ENCODE assay signal across 8 mouse cellular contexts in the genomic region with DNA sequence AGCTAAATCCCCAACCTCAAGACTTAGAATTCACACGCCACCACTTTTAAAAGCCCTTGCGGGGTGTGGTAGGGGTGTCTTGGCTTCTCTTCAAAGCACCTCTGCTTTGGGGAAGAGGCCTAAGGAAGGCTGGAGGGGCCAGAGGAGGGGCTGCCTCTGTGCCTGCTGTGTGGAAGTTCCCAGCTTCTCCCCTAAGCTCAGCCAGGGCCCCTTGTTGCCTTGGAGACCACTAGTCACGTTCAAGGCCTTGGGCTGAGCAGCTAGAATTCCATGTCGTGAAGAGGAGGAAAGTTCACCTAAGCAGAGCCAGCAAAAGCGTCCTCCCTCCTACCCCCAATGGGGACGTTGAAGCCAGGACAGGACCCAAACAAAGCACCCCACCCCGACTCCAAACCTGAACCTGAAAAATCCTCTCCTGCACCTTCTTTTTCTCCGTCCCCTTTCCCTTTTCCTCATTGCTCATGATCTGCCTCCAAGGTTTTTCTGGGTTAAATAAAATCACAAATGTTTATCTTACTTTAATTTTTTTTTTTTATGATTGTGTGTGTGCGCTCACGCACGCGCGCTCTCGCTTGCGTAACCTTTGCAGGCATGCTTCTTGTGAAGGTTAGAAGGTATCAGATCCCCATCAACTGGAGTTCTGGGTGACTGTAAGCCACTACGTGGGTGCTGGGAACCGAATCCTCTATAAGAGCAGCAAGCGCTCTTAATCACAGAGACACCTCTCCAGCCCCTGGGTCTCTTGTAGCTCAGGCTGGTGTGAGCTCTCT. TPM values are rescaled to one million over a fixed set of nuclear protein-coding genes. Genes with fewer than 3 reads are reported as not detected.
DNase-seq lines count a peak whose midpoint lies in the region; ATAC-seq and TF ChIP-seq lines count a peak whose summit lies in the region.

No protein-coding gene starts in this region.

- no peaks in the 10 kb centered on the region for H3K27me3 ChIP-seq in heart, embryonic 11.5 days (ENCODE audit: control insufficient read depth, insufficient read depth, low read length)
- peaks cover 3% of the 10 kb centered on the region; the same call in 1 of the 2 replicates for H3K27me3 ChIP-seq in hindbrain, embryonic 14.5 days (ENCODE audit: control insufficient read depth, insufficient read depth, low read length)
- no peaks in the 10 kb centered on the region for H3K27me3 ChIP-seq in midbrain, postnatal 0 days (ENCODE audit: insufficient read depth, low read length)

- TF ChIP-seq POLR2A in brain, embryonic 14.5 days (IDR thresholded peaks at IDR 0.05; ENCODE audit: borderline replicate concordance, extremely low read depth, insufficient read depth, insufficient read length, poor library complexity, severe bottlenecking), result no peak

- H3K9me3 ChIP-seq in heart, embryonic 11.5 days (replicated peaks; ENCODE audit: control insufficient read depth, low read length), result no peaks in the 10 kb centered on the region
- H3K9me3 ChIP-seq in hindbrain, embryonic 14.5 days (ENCODE audit: control insufficient read depth, low read length), result no peaks in the 10 kb centered on the region
- no peaks in the 10 kb centered on the region for H3K9me3 ChIP-seq in midbrain, postnatal 0 days (ENCODE audit: low read length)

- H3K4me1 ChIP-seq in heart, embryonic 11.5 days (ENCODE audit: control insufficient read depth, insufficient read depth, low read length), result peaks cover 39% of the 10 kb centered on the region
- peaks cover 53% of the 10 kb centered on the region for H3K4me1 ChIP-seq in hindbrain, embryonic 14.5 days (replicated peaks; ENCODE audit: control insufficient read depth, insufficient read depth, low read length)
- H3K4me1 ChIP-seq in midbrain, postnatal 0 days (ENCODE audit: insufficient read depth, low read length), result peaks cover 19% of the 10 kb centered on the region

- peak; percentile 40; the same call in 1 of the 2 replicates for ATAC-seq in heart, embryonic 11.5 days (replicated peaks; ENCODE audit: insufficient number of reproducible peaks, low FRiP score, low TSS enrichment)
- peak; percentile 58; the same call in 1 of the 2 replicates for ATAC-seq in hindbrain, embryonic 14.5 days (ENCODE audit: low FRiP score)
- 0 out of 2 replicates have a peak, but pooled peaks have one; percentile 44 for ATAC-seq in midbrain, postnatal 0 days (ENCODE audit: low FRiP score)
- ATAC-seq in inflammation-experienced regulatory T-cells, adult 6 months, result no peak

- H3K4me3 ChIP-seq in heart, embryonic 11.5 days (ENCODE audit: low read depth, low read length), result no peak overlapping the region
- no peak overlapping the region for H3K4me3 ChIP-seq in hindbrain, embryonic 14.5 days (replicated peaks; ENCODE audit: low read length)
- no peak overlapping the region for H3K4me3 ChIP-seq in midbrain, postnatal 0 days (ENCODE audit: low read depth, low read length)
- H3K4me3 ChIP-seq in layer of hippocampus, adult 2 months, result no peak overlapping the region

- TF ChIP-seq CTCF in brain, embryonic 14.5 days (IDR thresholded peaks at IDR 0.05; ENCODE audit: borderline replicate concordance, extremely low read depth, insufficient read depth, insufficient read length), result no peak
- no peak for TF ChIP-seq CTCF in midbrain, postnatal 0 days (IDR thresholded peaks at IDR 0.05)
- no peak for TF ChIP-seq CTCF in layer of hippocampus, adult 2 months (conservative IDR thresholded peaks at IDR 0.05)

- WGBS in heart, embryonic 11.5 days (ENCODE audit: insufficient replicate concordance), result 61% methylated on average over 18 of the region's 18 CpGs
- 55% methylated on average over 18 of the region's 18 CpGs for WGBS in hindbrain, embryonic 14.5 days
- 50% methylated on average over 18 of the region's 18 CpGs for WGBS in midbrain, postnatal 0 days

- H3K9ac ChIP-seq in heart, embryonic 11.5 days (ENCODE audit: low read depth, low read length), result peak overlapping the region; percentile 62
- H3K9ac ChIP-seq in hindbrain, embryonic 14.5 days, result no peak overlapping the region
- 0 out of 2 replicates have a peak overlapping the region, but pooled peaks have one; percentile 29 for H3K9ac ChIP-seq in midbrain, postnatal 0 days (replicated peaks; ENCODE audit: low read length, poor library complexity, severe bottlenecking)

- peak overlapping the region; percentile 91 for H3K27ac ChIP-seq in heart, embryonic 11.5 days (ENCODE audit: low read depth, low read length)
- peak overlapping the region; percentile 72 for H3K27ac ChIP-seq in hindbrain, embryonic 14.5 days
- H3K27ac ChIP-seq in midbrain, postnatal 0 days (ENCODE audit: low read depth, low read length), result peak overlapping the region; percentile 63
- no peak overlapping the region for H3K27ac ChIP-seq in layer of hippocampus, adult 2 months

- intact Hi-C loops in heart, postnatal 25 days (cut with DNase I), result no loop called here

- H3K4me2 ChIP-seq in heart, embryonic 11.5 days, result peak overlapping the region; percentile 47
- no peak overlapping the region; the same call in 1 of the 2 replicates for H3K4me2 ChIP-seq in hindbrain, embryonic 14.5 days (replicated peaks)
- peak overlapping the region; percentile 15; the same call in 1 of the 2 replicates for H3K4me2 ChIP-seq in midbrain, postnatal 0 days (ENCODE audit: low read depth, low read length, poor library complexity, severe bottlenecking)

- 0 out of 2 replicates have a peak, but pooled peaks cover 4% of the 10 kb centered on the region for H3K36me3 ChIP-seq in heart, embryonic 11.5 days (ENCODE audit: control insufficient read depth, insufficient read depth, low read length)
- no peaks in the 10 kb centered on the region for H3K36me3 ChIP-seq in hindbrain, embryonic 14.5 days (replicated peaks; ENCODE audit: control insufficient read depth, insufficient read depth)
- H3K36me3 ChIP-seq in midbrain, postnatal 0 days (ENCODE audit: insufficient read depth, low read length), result no peaks in the 10 kb centered on the region

- DNase-seq in heart, postnatal 25 days (ENCODE audit: low spot score), result no peak
- peak; percentile 94 for DNase-seq in brain, embryonic 14.5 days (ENCODE audit: low read depth)
- DNase-seq in hindbrain, embryonic 14.5 days (ENCODE audit: low spot score), result peak; percentile 63
- peak; percentile 69 for DNase-seq in midbrain, postnatal 0 days (ENCODE audit: low spot score)
- DNase-seq in cerebellum, postnatal 14 days, result no peak
- no peak for DNase-seq in layer of hippocampus, adult 2 months (ENCODE audit: low spot score in 2 of 2)

RNA-seq across cellular contexts. Expression of a gene that starts 0.6 kb away (rescaled TPM):
- polyA plus RNA-seq in heart, embryonic 11.5 days (2014; fragmentation: Nextera tagmentation; extraction: Ambion mirVana), result 22.6 and 36.1 TPM in 2 replicates
- 1 to 10 TPM; 5.2 to 6.5 TPM for total RNA-seq in heart, postnatal 25 days (2021)
- 6.4 and 8.6 TPM in 2 replicates for polyA plus RNA-seq in brain, embryonic 14.5 days (2012; rRNA removed)
- polyA plus RNA-seq in hindbrain, embryonic 14.5 days (2014; fragmentation: Nextera tagmentation; extraction: Ambion mirVana), result 4.4 and 5.4 TPM in 2 replicates
- total RNA-seq in midbrain, postnatal 0 days (2014; rRNA removed), result 5.5 and 5.8 TPM in 2 replicates
- 2.0 and 2.5 TPM in 2 replicates for polyA plus RNA-seq in midbrain, postnatal 0 days (2015; fragmentation: Nextera tagmentation; extraction: Ambion mirVana)
- under 1 TPM in 2 of 3 experiments, not detected in 1; 0.09 to 0.15 TPM for polyA plus RNA-seq in inflammation-experienced regulatory T-cells, adult 6 months (2017; shearing (Covaris generic))
- 1 to 10 TPM; 1.8 to 2.2 TPM for total RNA-seq in layer of hippocampus, adult 2 months (2021)

RNA-seq across cellular contexts. Expression of a gene that starts 9.0 kb away (rescaled TPM):
- 0.20 TPM in 2 replicates for polyA plus RNA-seq in heart, embryonic 11.5 days (2014; fragmentation: Nextera tagmentation; extraction: Ambion mirVana)
- not detected for total RNA-seq in heart, postnatal 25 days (2021)
- polyA plus RNA-seq in brain, embryonic 14.5 days (2012; rRNA removed), result 5.2 and 19.6 TPM in 2 replicates
- polyA plus RNA-seq in hindbrain, embryonic 14.5 days (2014; fragmentation: Nextera tagmentation; extraction: Ambion mirVana), result 7.6 and 7.8 TPM in 2 replicates
- 48.8 and 49.0 TPM in 2 replicates for total RNA-seq in midbrain, postnatal 0 days (2014; rRNA removed)
- 9.0 and 9.2 TPM in 2 replicates for polyA plus RNA-seq in midbrain, postnatal 0 days (2015; fragmentation: Nextera tagmentation; extraction: Ambion mirVana)
- 1 to 10 TPM; 3.7 to 5.7 (median 5.2) TPM for polyA plus RNA-seq in inflammation-experienced regulatory T-cells, adult 6 months (2017; shearing (Covaris generic))
- 10 to 100 TPM; 52.3 to 55.5 TPM for total RNA-seq in layer of hippocampus, adult 2 months (2021)

RNA-seq across cellular contexts. Expression of a gene that starts 32.4 kb away (rescaled TPM):
- polyA plus RNA-seq in heart, embryonic 11.5 days (2014; fragmentation: Nextera tagmentation; extraction: Ambion mirVana), result 0.18 and 0.46 TPM in 2 replicates
- not detected for total RNA-seq in heart, postnatal 25 days (2021)
- 28.0 and 34.5 TPM in 2 replicates for polyA plus RNA-seq in brain, embryonic 14.5 days (2012; rRNA removed)
- polyA plus RNA-seq in hindbrain, embryonic 14.5 days (2014; fragmentation: Nextera tagmentation; extraction: Ambion mirVana), result 52.1 and 63.2 TPM in 2 replicates
- total RNA-seq in midbrain, postnatal 0 days (2014; rRNA removed), result 41.2 and 54.0 TPM in 2 replicates
- 64.8 and 65.2 TPM in 2 replicates for polyA plus RNA-seq in midbrain, postnatal 0 days (2015; fragmentation: Nextera tagmentation; extraction: Ambion mirVana)
- polyA plus RNA-seq in inflammation-experienced regulatory T-cells, adult 6 months (2017; shearing (Covaris generic)), result not detected
- total RNA-seq in layer of hippocampus, adult 2 months (2021), result 100 to 1,000 TPM; 103 to 121 TPM

RNA-seq across cellular contexts. Expression of a gene that starts 35.9 kb away (rescaled TPM):
- polyA plus RNA-seq in heart, embryonic 11.5 days (2014; fragmentation: Nextera tagmentation; extraction: Ambion mirVana), result 87.0 and 95.3 TPM in 2 replicates
- 100 to 1,000 TPM in 1 of 2 experiments, 10 to 100 TPM in 1; 97.5 to 102 TPM for total RNA-seq in heart, postnatal 25 days (2021)
- polyA plus RNA-seq in brain, embryonic 14.5 days (2012; rRNA removed), result 164 and 199 TPM in 2 replicates
- polyA plus RNA-seq in hindbrain, embryonic 14.5 days (2014; fragmentation: Nextera tagmentation; extraction: Ambion mirVana), result 123 and 129 TPM in 2 replicates
- 56.4 and 61.0 TPM in 2 replicates for total RNA-seq in midbrain, postnatal 0 days (2014; rRNA removed)
- 144 and 145 TPM in 2 replicates for polyA plus RNA-seq in midbrain, postnatal 0 days (2015; fragmentation: Nextera tagmentation; extraction: Ambion mirVana)
- 10 to 100 TPM; 55.1 to 67.1 (median 62.0) TPM for polyA plus RNA-seq in inflammation-experienced regulatory T-cells, adult 6 months (2017; shearing (Covaris generic))
- 100 to 1,000 TPM; 148 to 155 TPM for total RNA-seq in layer of hippocampus, adult 2 months (2021)

RNA-seq across cellular contexts. Expression of a gene that starts 47.4 kb away (rescaled TPM):
- polyA plus RNA-seq in heart, embryonic 11.5 days (2014; fragmentation: Nextera tagmentation; extraction: Ambion mirVana), result 1.5 and 2.0 TPM in 2 replicates
- total RNA-seq in heart, postnatal 25 days (2021), result 1 to 10 TPM; 3.7 to 4.1 TPM
- 44.9 and 96.9 TPM in 2 replicates for polyA plus RNA-seq in brain, embryonic 14.5 days (2012; rRNA removed)
- 96.1 and 96.4 TPM in 2 replicates for polyA plus RNA-seq in hindbrain, embryonic 14.5 days (2014; fragmentation: Nextera tagmentation; extraction: Ambion mirVana)
- total RNA-seq in midbrain, postnatal 0 days (2014; rRNA removed), result 155 and 174 TPM in 2 replicates
- polyA plus RNA-seq in midbrain, postnatal 0 days (2015; fragmentation: Nextera tagmentation; extraction: Ambion mirVana), result 180 and 187 TPM in 2 replicates
- not detected for polyA plus RNA-seq in inflammation-experienced regulatory T-cells, adult 6 months (2017; shearing (Covaris generic))
- 100 to 1,000 TPM; 348 to 373 TPM for total RNA-seq in layer of hippocampus, adult 2 months (2021)

Comparison
In these comparisons a context has a peak if more than half of its experiments do, and no peak if none do; other contexts are left out.
1. DNase-seq: peak in brain, embryonic 14.5 days (single experiment), hindbrain, embryonic 14.5 days (single experiment) and midbrain, postnatal 0 days (single experiment); none in heart, postnatal 25 days (single experiment), cerebellum, postnatal 14 days (0 of 2) and layer of hippocampus, adult 2 months (0 of 2).
2. RNA of a gene that starts 32.4 kb away (polyA plus RNA-seq): 64.8 to 65.2 TPM in midbrain, postnatal 0 days, 52.1 to 63.2 TPM in hindbrain, embryonic 14.5 days and 28.0 to 34.5 TPM in brain, embryonic 14.5 days; 0.18 to 0.46 TPM in heart, embryonic 11.5 days and not detected in inflammation-experienced regulatory T-cells, adult 6 months; every median in the first group is over 10 times any median in the second.